Mouse (Mus musculus) CH12.LX (cell line): Measurements from ENCODE around the gene Gkap1.

Experiments
- BHLHE40 ChIP-seq: IDR thresholded peaks from 2 replicates; pipeline ENCODE4 v1.6.1; 2011; ENCODE audit warnings: mild to moderate bottlenecking, low read depth, low read length, improper control_type of control experiment
- CHD1 ChIP-seq: IDR thresholded peaks from 2 replicates; pipeline ENCODE4 v1.6.1; 2012; ENCODE audit warnings: low read depth, low read length, improper control_type of control experiment, inconsistent platforms
- CTCF ChIP-seq, 2 experiments: IDR thresholded peaks in 1 of 2; conservative IDR thresholded peaks in 1 of 2; 2 replicates each; pipeline ENCODE4 v1.5.1; 2011 to 2012; ENCODE audit warnings: low read depth in 2 of 2, low read length in 2 of 2, improper control_type of control experiment in 1 of 2, inconsistent platforms in 1 of 2, mild to moderate bottlenecking in 1 of 2, moderate library complexity in 1 of 2
- EP300 ChIP-seq: IDR thresholded peaks from 2 replicates; pipeline ENCODE4 v1.6.1; 2011; ENCODE audit warnings: low read length, improper control_type of control experiment
- ETS1 ChIP-seq: conservative IDR thresholded peaks from 2 replicates; pipeline ENCODE4 v1.6.1; 2012; ENCODE audit warnings: low read depth, mild to moderate bottlenecking, inconsistent platforms, low read length, improper control_type of control experiment, moderate library complexity
- HCFC1 ChIP-seq: IDR thresholded peaks from 2 replicates; pipeline ENCODE4 v1.6.1; 2012; ENCODE audit warnings: low read depth, mild to moderate bottlenecking, inconsistent platforms, low read length, improper control_type of control experiment
- JUND ChIP-seq: conservative IDR thresholded peaks from 2 replicates; pipeline ENCODE4 v1.6.1; 2011; ENCODE audit warnings: low read depth, low read length, improper control_type of control experiment
- KAT2A ChIP-seq: IDR thresholded peaks from 2 replicates; pipeline ENCODE4 v1.6.1; 2012; ENCODE audit warnings: low read length, improper control_type of control experiment, inconsistent platforms; ENCODE audit not compliant: insufficient replicate concordance
- MAX ChIP-seq: IDR thresholded peaks from 2 replicates; pipeline ENCODE4 v1.6.1; 2011; ENCODE audit warnings: low read length, improper control_type of control experiment
- POLR2A ChIP-seq: IDR thresholded peaks from 2 replicates; pipeline ENCODE4 v1.6.1; 2011; ENCODE audit warnings: low read depth, mild to moderate bottlenecking, improper control_type of control experiment, low read length
- UBTF ChIP-seq: IDR thresholded peaks from 2 replicates; pipeline ENCODE4 v1.6.1; 2012; ENCODE audit warnings: low read depth, mild to moderate bottlenecking, inconsistent platforms, low read length, improper control_type of control experiment, moderate library complexity
- ZKSCAN1 ChIP-seq: IDR thresholded peaks from 2 replicates; pipeline ENCODE4 v1.6.1; 2012; ENCODE audit warnings: low read depth, inconsistent platforms, low read length, improper control_type of control experiment, borderline replicate concordance

GRCm38 (mm10) chr13:58263546-58263945 lies 12.0 kb downstream of the Gkap1 start:
- TF ChIP-seq POLR2A, result no peak
- no peak for TF ChIP-seq UBTF
- TF ChIP-seq CTCF (conservative IDR thresholded peaks at IDR 0.05 in 1 of 2, IDR thresholded peaks at IDR 0.05 in 1 of 2; ENCODE audit: low read depth in 2 of 2, low read length in 2 of 2), result no peak
- no peak for TF ChIP-seq HCFC1
- TF ChIP-seq EP300, result no peak
- no peak for TF ChIP-seq KAT2A
- no peak for TF ChIP-seq BHLHE40
- TF ChIP-seq MAX, result no peak
- no peak for TF ChIP-seq JUND
- TF ChIP-seq ZKSCAN1, result no peak
- no peak for TF ChIP-seq ETS1
- no peak for TF ChIP-seq CHD1
